Mouse (Mus musculus) lung, adult 2 months (tissue): Measurements from ENCODE around the gene Slc48a1.

ENCODE experiments used
- CTCF ChIP-seq: fragments of 200-500 bp; IDR thresholded peaks from 2 replicates; pipeline ENCODE4 v1.5.1; 2011; ENCODE audit warnings: mild to moderate bottlenecking, low read length, control low read depth; ENCODE audit not compliant: insufficient read depth
- POLR2A ChIP-seq: fragments of 200-500 bp; IDR thresholded peaks from 2 replicates; pipeline ENCODE4 v1.6.1; 2011; ENCODE audit warnings: low read depth, mild to moderate bottlenecking, control low read depth, low read length, borderline replicate concordance; ENCODE audit errors: extremely low read depth

- TF ChIP-seq CTCF (no peak), POLR2A (no peak)
These were observed 30.0 kb upstream of the Slc48a1 start for GRCm38 (mm10) chr15:97748309-97748708.
